Mouse (Mus musculus) liver, embryonic 14.5 days (tissue): ENCODE measurements around the gene Gfod1.

ENCODE experiments used
- CTCF ChIP-seq: IDR thresholded peaks from 2 replicates; pipeline ENCODE4 v1.5.1; 2016; ENCODE audit warnings: antibody characterized with exemption, low read depth, control low read depth
- EP300 ChIP-seq: IDR thresholded peaks from 2 replicates; pipeline ENCODE4 v1.6.1; 2016; ENCODE audit warnings: antibody characterized with exemption, low read depth

DNA sequence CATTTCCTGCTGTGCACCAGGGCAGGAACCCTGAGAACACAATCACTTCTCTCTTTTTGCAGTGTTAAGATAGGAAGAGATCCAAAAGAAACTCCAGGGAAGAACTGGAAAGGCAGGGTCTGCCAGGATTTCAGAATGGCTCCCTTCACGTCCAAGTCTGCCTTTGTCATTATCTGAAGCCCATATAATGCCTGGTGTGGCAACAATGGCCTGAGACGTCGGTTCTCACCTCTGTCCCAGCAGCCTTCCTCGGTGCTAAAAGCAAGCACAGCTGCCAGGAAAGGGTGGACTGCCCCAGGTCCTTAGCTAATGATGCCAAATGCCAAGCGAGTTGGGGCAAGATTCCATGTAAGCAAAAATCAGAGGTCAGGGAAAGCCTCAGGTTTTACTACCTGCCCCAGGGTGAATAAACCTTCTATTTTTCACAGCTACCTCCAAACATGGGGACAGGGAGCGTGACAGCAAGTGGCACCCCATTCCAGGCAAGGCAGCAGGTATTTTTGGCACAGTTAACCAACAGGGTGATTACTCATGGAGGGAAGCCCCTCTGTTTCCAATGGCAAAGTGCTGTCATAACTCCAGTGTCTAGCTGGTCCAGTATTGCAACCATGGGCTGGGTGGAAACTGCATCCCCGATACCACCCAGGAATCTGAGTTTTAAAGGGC, 7.7 kb downstream of the Gfod1 start:
- TF ChIP-seq CTCF, result no peak
- no peak for TF ChIP-seq EP300
